Mouse (Mus musculus): Measurements from ENCODE around the gene Fbxl2.

Fbxl2 gene

GRCm38 (mm10) chr9:113973857-113974256 is 72.1 kb downstream of the Fbxl2 start:
- WGBS = 80% methylated on average over 4 of the region's 4 CpGs

GRCm38 (mm10) chr9:113971615-113972014 is 74.4 kb downstream of the Fbxl2 start:
- 65% methylated on average over 8 of the region's 8 CpGs for WGBS

GRCm38 (mm10) chr9:113970041-113970440 is 76.0 kb downstream of the Fbxl2 start:
- 84% methylated on average over 14 of the region's 14 CpGs for WGBS

GRCm38 (mm10) chr9:113969399-113969798 is 76.6 kb downstream of the Fbxl2 start:
- 88% methylated on average over 8 of the region's 8 CpGs for WGBS

- 91% methylated on average over 7 of the region's 7 CpGs for WGBS
Measured at GRCm38 (mm10) chr9:113968967-113969366, 77.0 kb downstream of the Fbxl2 start.

GRCm38 (mm10) chr9:113966838-113967237 is 79.2 kb downstream of the Fbxl2 start:
- WGBS = 89% methylated on average over 4 of the region's 4 CpGs

GRCm38 (mm10) chr9:113964415-113964814 is 81.6 kb downstream of the Fbxl2 start:
- 80% methylated on average over 8 of the region's 8 CpGs for WGBS

GRCm38 (mm10) chr9:113957777-113958176 is 88.2 kb downstream of the Fbxl2 start:
- WGBS = 92% methylated on average over 4 of the region's 4 CpGs

- WGBS = 87% methylated on average over 1 of the region's 1 CpGs
Measured at GRCm38 (mm10) chr9:113947216-113947615, 98.8 kb downstream of the Fbxl2 start.

GRCm38 (mm10) chr9:113943372-113943771 is 102.6 kb downstream of the Fbxl2 start:
- WGBS = 90% methylated on average over 1 of the region's 1 CpGs

GRCm38 (mm10) chr9:113941103-113941805 is 104.7 kb downstream of the Fbxl2 start:
- WGBS = 90% methylated on average over 3 of the region's 3 CpGs

- WGBS = 29% methylated on average over 9 of the region's 9 CpGs
Measured at GRCm38 (mm10) chr9:113939063-113939850, 106.7 kb downstream of the Fbxl2 start.

GRCm38 (mm10) chr9:113935638-113936037 is 110.4 kb downstream of the Fbxl2 start:
- 33% methylated on average over 5 of the region's 5 CpGs for WGBS

GRCm38 (mm10) chr9:113932501-113932900 is 113.5 kb downstream of the Fbxl2 start:
- WGBS = 20% methylated on average over 11 of the region's 11 CpGs

GRCm38 (mm10) chr9:113932100-113932470 is 113.9 kb downstream of the Fbxl2 start:
- WGBS = 2% methylated on average over 8 of the region's 8 CpGs

GRCm38 (mm10) chr9:113931375-113932099 is 114.5 kb downstream of the Fbxl2 start:
- under 1% methylated on average over 83 of the region's 91 CpGs for WGBS

- under 1% methylated on average over 67 of the region's 86 CpGs for WGBS
Measured at GRCm38 (mm10) chr9:113930534-113931374, 115.2 kb downstream of the Fbxl2 start, which contains the start of gene Ubp1. Ubp1 (plus strand) TSS chr9:113930934.

- WGBS = 91% methylated on average over 1 of the region's 1 CpGs
Measured at GRCm38 (mm10) chr9:113929676-113930075, 116.3 kb downstream of the Fbxl2 start.

GRCm38 (mm10) chr9:113928591-113928990 is 117.4 kb downstream of the Fbxl2 start:
- 80% methylated on average over 4 of the region's 4 CpGs for WGBS

GRCm38 (mm10) chr9:113924883-113925282 is 121.1 kb downstream of the Fbxl2 start:
- WGBS = 95% methylated on average over 5 of the region's 5 CpGs

GRCm38 (mm10) chr9:113922677-113923076 is 123.3 kb downstream of the Fbxl2 start:
- WGBS = 91% methylated on average over 5 of the region's 5 CpGs

Measured in cerebral cortex, adult 2 months (tissue).